Mouse (Mus musculus): ENCODE data around the gene Idh3g. TPM values are rescaled to one million over a fixed set of nuclear protein-coding genes. Genes with fewer than 3 reads are reported as not detected.
"Not testable (repeated sequence)": the region's sequence is repeated elsewhere in the genome, so short reads cannot be mapped to it uniquely, and the experiment has no call there.

The Idh3g gene
- polyA plus RNA-seq, 1 experiment from 2014 or later: 186 TPM

DNA sequence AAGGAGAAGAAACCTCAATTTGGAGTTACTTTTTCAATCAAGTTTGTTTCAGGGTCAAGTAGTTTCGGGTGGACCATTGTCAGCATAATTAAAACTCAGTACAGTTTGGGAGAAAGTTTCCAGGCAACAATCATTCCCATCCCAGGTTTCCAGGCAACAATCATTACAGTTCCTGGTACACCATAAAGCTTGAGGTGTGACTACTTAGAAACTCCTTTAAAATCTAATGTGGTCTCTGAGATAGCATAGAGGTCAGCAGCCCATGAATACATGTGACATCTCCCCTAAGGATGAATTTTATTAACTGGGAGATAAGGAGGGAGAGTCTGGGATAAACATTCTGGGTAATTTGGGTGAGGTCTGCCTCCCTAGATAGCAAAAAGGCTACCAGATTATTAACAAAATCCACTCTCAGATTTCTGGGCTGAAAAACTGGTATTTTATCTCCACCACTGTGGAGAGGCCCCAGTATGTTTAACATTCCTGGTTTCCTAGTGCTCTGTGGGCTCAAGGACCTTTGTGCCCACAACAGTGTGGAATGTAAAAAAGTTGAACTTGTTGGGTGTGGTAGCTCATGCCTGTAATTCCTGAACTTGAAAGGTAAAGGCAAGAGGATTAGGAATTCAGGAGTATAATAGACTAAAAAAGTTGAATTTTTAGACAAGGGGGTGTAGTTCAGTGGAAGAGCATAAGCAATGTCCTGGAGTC, 41.8 kb downstream of the Idh3g start:
- Histone ChIP-seq H3K36me3 (ENCODE audit: control insufficient read depth, insufficient read depth, low read length) (no peaks in the 10 kb centered on the region), H3K27ac (replicated peaks; ENCODE audit: low read depth, low read length) (no peak overlapping the region), H3K9me3 (ENCODE audit: control insufficient read depth, low read length) (no peaks in the 10 kb centered on the region), H3K4me1 (ENCODE audit: control insufficient read depth, insufficient read depth, low read length) (no peaks in the 10 kb centered on the region), H3K4me3 (ENCODE audit: low read depth, low read length) (no peak overlapping the region), H3K9ac (ENCODE audit: low read length) (no peak overlapping the region), H3K27me3 (ENCODE audit: control insufficient read depth, insufficient read depth, low read length) (no peaks in the 10 kb centered on the region), H3K4me2 (ENCODE audit: low read depth, severe bottlenecking) (no peak overlapping the region)
- no peak for DNase-seq (ENCODE audit: low spot score)
- no peak for ATAC-seq (ENCODE audit: insufficient number of reproducible peaks, low FRiP score, low TSS enrichment, low read depth)
- WGBS: 84% methylated on average over 1 of the region's 1 CpGs

DNA sequence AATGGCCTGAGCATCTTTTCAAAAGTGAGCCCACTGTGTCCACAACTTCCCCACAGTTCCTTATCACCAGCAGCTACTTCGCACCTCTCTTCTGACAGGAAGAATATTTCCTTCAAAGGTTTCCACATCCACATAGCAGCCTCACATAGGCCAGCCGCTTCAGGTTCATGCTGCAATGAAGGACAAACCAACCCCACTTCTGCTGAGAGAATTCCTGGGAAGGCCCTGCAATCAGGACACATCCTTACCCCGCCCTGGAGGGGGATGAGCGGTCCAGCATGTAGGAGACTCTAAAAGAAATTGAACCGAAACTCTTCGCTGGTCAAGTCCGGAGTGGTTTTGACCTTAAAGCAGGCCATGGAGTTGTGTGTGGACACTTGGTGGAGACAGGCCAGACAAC, 46.9 kb downstream of the Idh3g start:
- not testable (repeated sequence) for DNase-seq (ENCODE audit: low spot score); H3K36me3 ChIP-seq (ENCODE audit: control insufficient read depth, insufficient read depth, low read length); H3K9me3 ChIP-seq (ENCODE audit: control insufficient read depth, low read length); H3K4me1 ChIP-seq (ENCODE audit: control insufficient read depth, insufficient read depth, low read length); H3K27me3 ChIP-seq (ENCODE audit: control insufficient read depth, insufficient read depth, low read length); H3K4me3 ChIP-seq (ENCODE audit: low read depth, low read length); H3K27ac ChIP-seq (replicated peaks; ENCODE audit: low read depth, low read length); ATAC-seq (ENCODE audit: insufficient number of reproducible peaks, low FRiP score, low TSS enrichment, low read depth); H3K4me2 ChIP-seq (ENCODE audit: low read depth, severe bottlenecking); H3K9ac ChIP-seq (ENCODE audit: low read length)
- 90% methylated on average over 7 of the region's 7 CpGs for WGBS

DNA sequence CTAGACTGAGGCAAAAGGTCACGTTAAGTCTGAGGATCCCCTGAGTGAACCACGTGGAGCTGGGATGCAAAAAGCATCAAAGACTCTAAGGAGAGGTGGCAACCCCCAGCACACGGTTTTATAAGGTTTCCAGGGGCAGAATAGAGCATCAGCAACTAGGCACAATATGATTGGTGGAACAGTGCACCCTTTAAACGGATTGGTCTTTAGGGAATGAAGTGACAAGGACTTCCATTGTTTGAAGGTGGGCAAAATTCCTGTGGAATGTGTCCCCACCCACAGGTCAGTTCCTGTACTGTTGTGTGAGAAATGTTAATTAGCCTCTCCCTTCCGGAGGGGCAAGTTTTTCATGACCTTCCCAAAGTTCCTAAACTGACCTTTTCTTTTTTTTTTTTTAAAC, 47.5 kb downstream of the Idh3g start:
- no peaks in the 10 kb centered on the region for H3K4me1 ChIP-seq (ENCODE audit: control insufficient read depth, insufficient read depth, low read length)
- no peak overlapping the region for H3K4me3 ChIP-seq (ENCODE audit: low read depth, low read length)
- no peak overlapping the region for H3K4me2 ChIP-seq (ENCODE audit: low read depth, severe bottlenecking)
- H3K27me3 ChIP-seq (ENCODE audit: control insufficient read depth, insufficient read depth, low read length): peaks cover 3% of the 10 kb centered on the region; the same call in 1 of the 2 replicates
- H3K36me3 ChIP-seq (ENCODE audit: control insufficient read depth, insufficient read depth, low read length): no peaks in the 10 kb centered on the region
- ATAC-seq (ENCODE audit: insufficient number of reproducible peaks, low FRiP score, low TSS enrichment, low read depth): no peak
- H3K9ac ChIP-seq (ENCODE audit: low read length): no peak overlapping the region
- no peak overlapping the region for H3K27ac ChIP-seq (replicated peaks; ENCODE audit: low read depth, low read length)
- 55% methylated on average over 5 of the region's 5 CpGs for WGBS
- H3K9me3 ChIP-seq (ENCODE audit: control insufficient read depth, low read length): no peaks in the 10 kb centered on the region
- no peak for DNase-seq (ENCODE audit: low spot score)

DNA sequence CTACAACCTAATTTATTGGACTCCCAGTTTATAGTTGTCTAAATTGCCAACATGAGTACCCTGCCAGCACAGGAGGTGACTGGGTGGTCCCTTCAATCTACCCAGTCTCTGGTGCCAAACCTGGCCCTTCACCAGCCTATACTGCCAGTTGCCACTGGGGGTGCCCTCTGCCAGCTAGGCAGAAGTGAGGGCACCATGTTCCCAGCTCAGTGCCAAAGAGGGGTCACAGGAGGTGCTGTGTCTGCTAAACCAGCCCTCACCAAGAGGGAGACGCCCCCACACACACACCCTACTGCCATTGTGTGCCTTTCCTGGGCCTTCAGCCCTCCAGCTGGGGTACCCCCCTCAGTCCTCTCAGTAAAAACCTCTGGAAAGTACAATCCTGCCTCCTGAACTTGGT, 48.5 kb downstream of the Idh3g start:
- no peak for DNase-seq (ENCODE audit: low spot score)
- no peak overlapping the region for H3K27ac ChIP-seq (replicated peaks; ENCODE audit: low read depth, low read length)

DNA sequence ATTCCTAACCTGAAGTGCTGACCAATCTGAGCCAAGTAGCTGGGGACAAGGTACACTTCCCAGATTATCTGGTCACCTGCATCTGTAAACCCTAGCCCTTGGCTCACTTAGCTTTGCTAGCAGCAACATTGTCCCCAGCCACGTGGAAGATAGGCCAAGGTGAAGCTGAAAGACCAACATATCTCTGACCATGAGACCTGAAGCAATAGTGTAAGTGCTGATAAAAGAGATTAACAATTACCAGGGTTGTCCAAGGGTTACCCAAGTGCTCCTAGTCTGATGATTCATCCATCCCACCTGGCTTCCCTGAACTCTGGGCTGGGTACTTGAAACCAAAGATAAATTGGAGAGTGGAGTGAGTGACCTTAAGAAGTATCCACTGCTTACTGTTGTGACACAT, 55.8 kb downstream of the Idh3g start:
- 47% methylated on average over 1 of the region's 1 CpGs for WGBS
- no peaks in the 10 kb centered on the region for H3K4me1 ChIP-seq (ENCODE audit: control insufficient read depth, insufficient read depth, low read length)
- no peak for ATAC-seq (ENCODE audit: insufficient number of reproducible peaks, low FRiP score, low TSS enrichment, low read depth)

More for the DNA sequence above, 48.5 kb downstream of the Idh3g start:
- no peaks in the 10 kb centered on the region for H3K36me3 ChIP-seq (ENCODE audit: control insufficient read depth, insufficient read depth, low read length)
- no peak overlapping the region for H3K4me2 ChIP-seq (ENCODE audit: low read depth, severe bottlenecking)
- 45% methylated on average over 1 of the region's 1 CpGs for whole genome bisulfite sequencing
- H3K4me1 ChIP-seq (ENCODE audit: control insufficient read depth, insufficient read depth, low read length): no peaks in the 10 kb centered on the region
- no peaks in the 10 kb centered on the region for H3K9me3 ChIP-seq (ENCODE audit: control insufficient read depth, low read length)
- no peak for ATAC-seq (ENCODE audit: insufficient number of reproducible peaks, low FRiP score, low TSS enrichment, low read depth)
- H3K27me3 ChIP-seq (ENCODE audit: control insufficient read depth, insufficient read depth, low read length): peaks cover 3% of the 10 kb centered on the region; the same call in 1 of the 2 replicates
- no peak overlapping the region for H3K4me3 ChIP-seq (ENCODE audit: low read depth, low read length)
- no peak overlapping the region for H3K9ac ChIP-seq (ENCODE audit: low read length)

More for the DNA sequence above, 55.8 kb downstream of the Idh3g start:
- no peak overlapping the region for H3K4me3 ChIP-seq (ENCODE audit: low read depth, low read length)
- no peak overlapping the region for H3K4me2 ChIP-seq (ENCODE audit: low read depth, severe bottlenecking)
- no peaks in the 10 kb centered on the region for H3K27me3 ChIP-seq (ENCODE audit: control insufficient read depth, insufficient read depth, low read length)
- no peak for DNase-seq (ENCODE audit: low spot score)
- no peak overlapping the region for H3K27ac ChIP-seq (replicated peaks; ENCODE audit: low read depth, low read length)
- no peak overlapping the region for H3K9ac ChIP-seq (ENCODE audit: low read length)
- no peaks in the 10 kb centered on the region for H3K9me3 ChIP-seq (ENCODE audit: control insufficient read depth, low read length)
- H3K36me3 ChIP-seq (ENCODE audit: control insufficient read depth, insufficient read depth, low read length): no peaks in the 10 kb centered on the region

Other genes with a start within 250 kb of the Idh3g start
- 22.0 and 28.4 TPM in 2 replicates for gene Dusp9, start 147.5 kb downstream of the Idh3g start, polyA plus RNA-seq (2014; fragmentation: Nextera tagmentation; extraction: Ambion mirVana)
- gene Pnck, start 126.8 kb downstream of the Idh3g start, polyA plus RNA-seq (2014; fragmentation: Nextera tagmentation; extraction: Ambion mirVana): 12.3 and 13.1 TPM in 2 replicates
- 7.7 and 8.3 TPM in 2 replicates for gene Slc6a8, start 113.7 kb downstream of the Idh3g start, polyA plus RNA-seq (2014; fragmentation: Nextera tagmentation; extraction: Ambion mirVana)
- 162 and 164 TPM in 2 replicates for gene Bcap31, start 70.7 kb downstream of the Idh3g start, polyA plus RNA-seq (2014; fragmentation: Nextera tagmentation; extraction: Ambion mirVana)
- 8.5 and 10.0 TPM in 2 replicates for gene Abcd1, start 70.3 kb downstream of the Idh3g start, polyA plus RNA-seq (2014; fragmentation: Nextera tagmentation; extraction: Ambion mirVana)
- gene Plxnb3, start 29.8 kb downstream of the Idh3g start, polyA plus RNA-seq (2014; fragmentation: Nextera tagmentation; extraction: Ambion mirVana): 0.17 TPM in 1 of 2 replicates, not detected in the other
- 2.5 and 3.3 TPM in 2 replicates for gene Srpk3, start 12.5 kb downstream of the Idh3g start, polyA plus RNA-seq (2014; fragmentation: Nextera tagmentation; extraction: Ambion mirVana)
- gene Ssr4, start 131 bp upstream of the Idh3g start, polyA plus RNA-seq (2014; fragmentation: Nextera tagmentation; extraction: Ambion mirVana): 122 and 124 TPM in 2 replicates
- gene Pdzd4, start 38.1 kb upstream of the Idh3g start, polyA plus RNA-seq (2014; fragmentation: Nextera tagmentation; extraction: Ambion mirVana): 0.73 and 1.1 TPM in 2 replicates
- gene Avpr2, start 105.2 kb upstream of the Idh3g start, polyA plus RNA-seq (2014; fragmentation: Nextera tagmentation; extraction: Ambion mirVana): 0.21 and 0.35 TPM in 2 replicates
- gene L1cam, start 109.2 kb upstream of the Idh3g start, polyA plus RNA-seq (2014; fragmentation: Nextera tagmentation; extraction: Ambion mirVana): 0.85 and 1.2 TPM in 2 replicates
- gene Arhgap4, start 135.0 kb upstream of the Idh3g start, polyA plus RNA-seq (2014; fragmentation: Nextera tagmentation; extraction: Ambion mirVana): 2.0 and 2.3 TPM in 2 replicates
- gene Naa10, start 135.0 kb upstream of the Idh3g start, polyA plus RNA-seq (2014; fragmentation: Nextera tagmentation; extraction: Ambion mirVana): 156 and 159 TPM in 2 replicates
- 9.8 and 13.2 TPM in 2 replicates for gene Renbp, start 144.0 kb upstream of the Idh3g start, polyA plus RNA-seq (2014; fragmentation: Nextera tagmentation; extraction: Ambion mirVana)
- gene Hcfc1, start 179.5 kb upstream of the Idh3g start, polyA plus RNA-seq (2014; fragmentation: Nextera tagmentation; extraction: Ambion mirVana): 84.0 and 85.5 TPM in 2 replicates
- 40.3 and 46.2 TPM in 2 replicates for gene Irak1, start 237.0 kb upstream of the Idh3g start, polyA plus RNA-seq (2014; fragmentation: Nextera tagmentation; extraction: Ambion mirVana)

All from limb, embryonic 11.5 days (tissue).